Mouse (Mus musculus) cerebellum, adult 2 months (tissue): Measurements from ENCODE around the gene BC030867.

Source experiments
- CTCF ChIP-seq: fragments of 200-500 bp; IDR thresholded peaks from 2 replicates; pipeline ENCODE4 v1.5.1; 2011; ENCODE audit warnings: low read depth, mild to moderate bottlenecking, control low read depth, low read length, moderate library complexity, borderline replicate concordance; ENCODE audit not compliant: insufficient read depth
- POLR2A ChIP-seq: fragments of 200-500 bp; IDR thresholded peaks from 2 replicates; pipeline ENCODE4 v1.6.1; 2011; ENCODE audit warnings: low read length, control low read depth, borderline replicate concordance; ENCODE audit not compliant: insufficient read depth

DNA sequence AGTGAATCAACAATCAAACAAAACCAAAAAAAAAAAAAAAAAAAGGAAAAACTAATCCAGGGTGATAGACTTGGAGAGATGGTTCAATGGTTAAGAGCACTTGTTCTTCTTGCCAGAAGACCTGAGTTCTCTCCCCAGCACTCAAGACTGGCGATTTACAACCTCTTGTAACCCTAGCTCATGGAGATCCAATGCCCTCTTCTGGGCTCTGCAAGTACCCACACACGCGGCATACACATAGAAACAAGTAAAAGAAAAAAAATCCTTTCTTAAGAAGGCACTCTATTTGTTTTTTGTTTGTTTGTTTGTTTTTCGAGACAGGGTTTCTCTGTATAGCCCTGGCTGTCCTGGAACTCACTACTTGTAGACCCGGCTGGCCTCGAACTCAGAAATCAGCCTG lies 35.2 kb downstream of the BC030867 start:
- TF ChIP-seq CTCF, result no peak
- no peak for TF ChIP-seq POLR2A
